Mouse (Mus musculus): ENCODE measurements around the gene Zbtb42.

DNA sequence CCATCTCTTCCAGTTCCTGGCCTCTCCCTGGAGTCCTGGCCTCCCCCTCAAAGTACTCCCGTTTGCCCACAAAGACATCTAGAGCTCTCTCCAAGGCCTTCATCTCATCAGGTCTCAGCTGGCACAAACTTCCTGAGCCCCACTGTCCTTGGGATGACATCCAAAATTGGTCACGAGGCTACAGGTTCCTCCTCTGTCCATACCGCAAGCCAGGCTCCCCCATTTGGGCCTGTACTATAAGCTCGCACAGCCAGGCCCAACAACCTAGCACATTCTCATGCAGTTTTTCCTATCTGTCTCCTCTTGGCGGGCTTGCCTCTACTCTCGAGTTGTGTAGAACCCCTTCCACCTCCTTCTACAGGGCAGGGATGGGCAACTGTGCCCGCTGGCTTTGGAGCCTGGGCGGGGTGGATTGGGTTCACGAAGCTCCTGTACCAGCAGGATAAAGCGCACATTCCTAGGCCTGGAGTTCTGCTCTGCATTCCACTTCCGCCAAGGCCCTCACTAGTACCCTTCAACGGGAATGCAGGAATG is 42.3 kb downstream of the Zbtb42 start:
- TF ChIP-seq HCFC1 (IDR thresholded peaks at IDR 0.05; ENCODE audit: borderline replicate concordance, insufficient read depth, low read length) (no peak), ZNF384 (IDR thresholded peaks at IDR 0.05; ENCODE audit: low read depth, low read length) (no peak), CHD2 (IDR thresholded peaks at IDR 0.05; ENCODE audit: low read depth, low read length) (no peak)

Measured in ES-E14 (cell line).